Mouse (Mus musculus): ENCODE results near the gene Atf3. TPM values are rescaled to one million over a fixed set of nuclear protein-coding genes. Genes with fewer than 3 reads are reported as not detected.

Atf3 gene
- polyA plus RNA-seq, 1 experiment: 8.4 TPM

DNA sequence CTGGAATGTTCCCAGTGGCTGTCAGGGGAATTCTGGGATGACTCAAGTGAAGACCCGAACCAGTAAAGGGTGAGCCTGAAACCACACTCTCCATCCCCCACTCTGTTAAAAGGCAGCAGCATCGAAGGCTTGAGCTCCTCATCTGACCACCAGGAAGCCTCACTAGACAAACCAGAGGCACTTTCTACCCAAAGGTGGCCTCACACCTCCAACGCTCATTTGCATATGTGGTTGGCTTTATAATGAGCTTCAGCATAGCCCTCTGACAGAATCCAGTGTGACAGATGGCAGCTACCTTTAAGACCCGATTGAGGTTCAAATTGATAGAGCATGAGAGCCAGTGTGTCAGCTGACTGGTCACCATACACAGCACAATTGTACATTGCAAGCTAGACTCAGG, 93.6 kb downstream of the Atf3 start:
- Histone ChIP-seq H3K4me1 (ENCODE audit: control insufficient read depth, insufficient read depth, low read length) (peaks cover 7% of the 10 kb centered on the region), H3K27ac (ENCODE audit: control insufficient read depth, insufficient read depth, low read depth, low read length, poor library complexity) (no peak overlapping the region), H3K4me3 (replicated peaks; ENCODE audit: control insufficient read depth, low read depth, low read length) (no peak overlapping the region)
- WGBS: 71% methylated on average over 4 of the region's 4 CpGs
- TF ChIP-seq POLR2A (IDR thresholded peaks at IDR 0.05; ENCODE audit: borderline replicate concordance, control insufficient read depth, low read depth, low read length): no peak

DNA sequence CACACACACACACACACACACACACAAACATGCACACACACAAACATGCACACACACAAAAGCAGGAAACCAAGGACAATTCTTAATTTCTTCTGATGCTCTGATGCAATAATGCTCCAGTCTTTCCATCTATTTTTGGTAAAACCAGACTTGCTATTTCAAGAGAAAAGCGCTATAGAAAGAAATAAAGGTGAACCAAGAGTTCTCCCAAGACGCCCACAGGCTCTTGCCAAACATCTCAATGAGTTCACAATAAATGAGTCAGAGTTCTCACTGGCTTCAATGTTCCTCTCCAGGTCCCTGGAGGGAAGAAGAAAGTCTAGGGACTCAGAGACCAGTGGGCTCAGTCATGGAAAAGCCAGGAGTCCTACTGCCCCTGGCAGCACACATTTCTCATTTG, 94.1 kb downstream of the Atf3 start:
- WGBS: 31% methylated on average over 2 of the region's 2 CpGs
- TF ChIP-seq POLR2A (IDR thresholded peaks at IDR 0.05; ENCODE audit: borderline replicate concordance, control insufficient read depth, low read depth, low read length) (no peak), CTCF (IDR thresholded peaks at IDR 0.05; ENCODE audit: control insufficient read depth, insufficient read depth, low read length) (no peak)

DNA sequence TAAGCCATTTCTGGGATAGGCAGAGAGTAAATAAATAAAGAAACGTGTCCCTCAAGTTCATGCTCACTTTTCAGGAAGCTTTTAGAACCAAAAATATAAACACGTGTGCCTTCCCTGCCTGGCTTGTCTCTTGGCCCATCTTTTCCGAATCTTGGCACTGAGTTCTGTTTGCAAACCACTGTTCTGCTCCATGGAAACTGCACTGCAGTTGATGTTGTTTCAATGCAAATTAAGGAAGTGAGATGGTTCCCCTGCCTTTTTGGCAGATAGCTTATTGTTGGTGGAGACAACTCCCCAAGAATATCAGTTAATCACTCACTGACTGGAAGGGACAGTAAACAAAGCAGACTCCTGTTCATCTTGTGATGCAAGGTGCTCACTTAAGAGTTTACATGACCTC, 95.1 kb downstream of the Atf3 start:
- no peak overlapping the region for H3K27ac ChIP-seq (ENCODE audit: control insufficient read depth, insufficient read depth, low read depth, low read length, poor library complexity)
- TF ChIP-seq POLR2A (IDR thresholded peaks at IDR 0.05; ENCODE audit: borderline replicate concordance, control insufficient read depth, low read depth, low read length) (no peak), CTCF (IDR thresholded peaks at IDR 0.05; ENCODE audit: control insufficient read depth, insufficient read depth, low read length) (no peak)
- peaks cover 7% of the 10 kb centered on the region for H3K4me1 ChIP-seq (ENCODE audit: control insufficient read depth, insufficient read depth, low read length)
- 34% methylated on average over 3 of the region's 3 CpGs for WGBS
- no peak overlapping the region for H3K4me3 ChIP-seq (replicated peaks; ENCODE audit: control insufficient read depth, low read depth, low read length)

More for the DNA sequence above, 94.1 kb downstream of the Atf3 start:
- no peak overlapping the region for H3K27ac ChIP-seq (ENCODE audit: control insufficient read depth, insufficient read depth, low read depth, low read length, poor library complexity)
- H3K4me1 ChIP-seq (ENCODE audit: control insufficient read depth, insufficient read depth, low read length): peaks cover 7% of the 10 kb centered on the region
- no peak overlapping the region for H3K4me3 ChIP-seq (replicated peaks; ENCODE audit: control insufficient read depth, low read depth, low read length)

Other genes starting within 250 kb of the Atf3 start
- gene Vash2, start 238.7 kb downstream of the Atf3 start, polyA plus RNA-seq (2011; ENCODE audit: insufficient read depth, insufficient read length, low replicate concordance, missing spikeins): not detected in 2 replicates
- 5.2 and 5.7 TPM in 2 replicates for gene Flvcr1, start 191.9 kb downstream of the Atf3 start, polyA plus RNA-seq (2011; ENCODE audit: insufficient read depth, insufficient read length, low replicate concordance, missing spikeins)
- gene Spata45, start 181.4 kb downstream of the Atf3 start, polyA plus RNA-seq (2011; ENCODE audit: insufficient read depth, insufficient read length, low replicate concordance, missing spikeins): not detected in 2 replicates
- 11.1 and 29.6 TPM in 2 replicates for gene Tatdn3, start 155.1 kb downstream of the Atf3 start, polyA plus RNA-seq (2011; ENCODE audit: insufficient read depth, insufficient read length, low replicate concordance, missing spikeins)
- 5.5 and 10.6 TPM in 2 replicates for gene Nsl1, start 155.0 kb downstream of the Atf3 start, polyA plus RNA-seq (2011; ENCODE audit: insufficient read depth, insufficient read length, low replicate concordance, missing spikeins)
- gene Batf3, start 120.2 kb downstream of the Atf3 start, polyA plus RNA-seq (2011; ENCODE audit: insufficient read depth, insufficient read length, low replicate concordance, missing spikeins): 2.9 and 3.8 TPM in 2 replicates
- gene Fam71a, start 53.2 kb downstream of the Atf3 start, polyA plus RNA-seq (2011; ENCODE audit: insufficient read depth, insufficient read length, low replicate concordance, missing spikeins): not detected in 2 replicates
- gene Nenf, start 100.2 kb upstream of the Atf3 start, polyA plus RNA-seq (2011; ENCODE audit: insufficient read depth, insufficient read length, low replicate concordance, missing spikeins): 59.5 and 79.3 TPM in 2 replicates
- gene Tmem206, start 107.9 kb upstream of the Atf3 start, polyA plus RNA-seq (2011; ENCODE audit: insufficient read depth, insufficient read length, low replicate concordance, missing spikeins): 4.9 and 8.3 TPM in 2 replicates
- gene Ppp2r5a, start 185.2 kb upstream of the Atf3 start, polyA plus RNA-seq (2011; ENCODE audit: insufficient read depth, insufficient read length, low replicate concordance, missing spikeins): 71.0 and 96.6 TPM in 2 replicates